Mouse (Mus musculus): ENCODE measurements around the gene Prrx1.

DNA sequence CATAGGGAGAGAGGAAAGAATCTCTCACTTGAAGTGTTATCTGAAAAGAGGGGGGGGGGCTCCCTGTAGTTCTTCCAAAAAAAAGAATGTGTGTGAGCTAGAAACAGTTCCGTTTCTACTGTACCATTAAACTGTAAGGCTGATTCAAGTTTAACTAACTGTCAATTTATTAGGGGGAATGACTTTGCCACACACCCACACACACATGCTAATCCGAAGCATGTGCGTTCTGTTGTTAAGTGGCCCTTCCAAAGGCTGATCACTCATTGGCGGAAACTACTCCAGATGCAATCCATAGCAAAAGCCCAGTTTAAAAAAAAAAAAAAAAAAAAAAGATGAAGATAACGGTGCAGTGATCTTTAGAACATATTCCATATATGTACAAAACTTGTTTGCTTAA lies 47.9 kb upstream of the Prrx1 start:
- TF ChIP-seq CTCF (IDR thresholded peaks at IDR 0.05; ENCODE audit: control insufficient read depth, insufficient read depth, low read length) = no peak
- TF ChIP-seq POLR2A (IDR thresholded peaks at IDR 0.05; ENCODE audit: borderline replicate concordance, control insufficient read depth, low read depth, low read length) = no peak
